Mouse (Mus musculus) testis, postnatal 14 days (tissue): Measurements from ENCODE around the gene Ripor1.
"Not testable (repeated sequence)": the region's sequence is repeated elsewhere in the genome, so short reads cannot be mapped to it uniquely, and the experiment has no call there.

Experiments used
- DNase-seq: peaks from one replicate; pipeline ENCODE4 v3.0.0; 2021; ENCODE audit warnings: low spot score

The Ripor1 gene

GRCm38 (mm10) chr8:105604804-105605381 is at the start of gene Ripor1:
Gene Ripor1 (plus strand): TSS chr8:105605255.
- peak; percentile 61 for DNase-seq

- DNase-seq: no peak
These were observed 42.2 kb upstream of the Ripor1 start for GRCm38 (mm10) chr8:105562863-105563262.

- DNase-seq: no peak
These were observed 41.2 kb upstream of the Ripor1 start for GRCm38 (mm10) chr8:105563871-105564270.

- DNase-seq: not testable (repeated sequence)
These were observed 40.4 kb upstream of the Ripor1 start for GRCm38 (mm10) chr8:105564573-105565229.

- no peak for DNase-seq
These were observed 39.6 kb upstream of the Ripor1 start for GRCm38 (mm10) chr8:105565401-105565881.

- DNase-seq: peak; percentile 99
These were observed 38.9 kb upstream of the Ripor1 start, which contains the start of gene Atp6v0d1 for GRCm38 (mm10) chr8:105565952-105566702. Gene Atp6v0d1 (minus strand): TSS chr8:105566047.

- DNase-seq: peak; percentile 33
These were observed 38.1 kb upstream of the Ripor1 start for GRCm38 (mm10) chr8:105566703-105567595.

GRCm38 (mm10) chr8:105571810-105572209 is 33.2 kb upstream of the Ripor1 start:
- no peak for DNase-seq

GRCm38 (mm10) chr8:105573427-105573826 is 31.6 kb upstream of the Ripor1 start:
- DNase-seq: no peak

- DNase-seq: no peak
These were observed 30.3 kb upstream of the Ripor1 start for GRCm38 (mm10) chr8:105574741-105575140.

GRCm38 (mm10) chr8:105575538-105575937 is 29.5 kb upstream of the Ripor1 start:
- DNase-seq: no peak

GRCm38 (mm10) chr8:105579719-105580118 is 25.3 kb upstream of the Ripor1 start:
- DNase-seq: no peak

GRCm38 (mm10) chr8:105592431-105592830 is 12.6 kb upstream of the Ripor1 start:
- no peak for DNase-seq

- peak; percentile 44 for DNase-seq
These were observed 11.2 kb upstream of the Ripor1 start for GRCm38 (mm10) chr8:105593859-105594258.

GRCm38 (mm10) chr8:105594451-105595242 is 10.4 kb upstream of the Ripor1 start:
- peak; percentile 59 for DNase-seq

- no peak for DNase-seq
These were observed 8.6 kb upstream of the Ripor1 start for GRCm38 (mm10) chr8:105596362-105597034.

- DNase-seq: no peak
These were observed 6.3 kb upstream of the Ripor1 start for GRCm38 (mm10) chr8:105598777-105599176.

GRCm38 (mm10) chr8:105601301-105601700 is 3.8 kb upstream of the Ripor1 start:
- DNase-seq: no peak

GRCm38 (mm10) chr8:105602540-105602939 is 2.5 kb upstream of the Ripor1 start:
- not testable (repeated sequence) for DNase-seq

GRCm38 (mm10) chr8:105605491-105606188 is 585 bp downstream of the Ripor1 start:
- DNase-seq: no peak
